Mouse (Mus musculus) cerebellum, adult 2 months (tissue): ENCODE results near the gene Hoxb1.

Experiments
- CTCF ChIP-seq: fragments of 200-500 bp; IDR thresholded peaks from 2 replicates; pipeline ENCODE4 v1.5.1; 2011; ENCODE audit warnings: low read depth, mild to moderate bottlenecking, control low read depth, low read length, moderate library complexity, borderline replicate concordance; ENCODE audit not compliant: insufficient read depth
- POLR2A ChIP-seq: fragments of 200-500 bp; IDR thresholded peaks from 2 replicates; pipeline ENCODE4 v1.6.1; 2011; ENCODE audit warnings: low read length, control low read depth, borderline replicate concordance; ENCODE audit not compliant: insufficient read depth

DNA sequence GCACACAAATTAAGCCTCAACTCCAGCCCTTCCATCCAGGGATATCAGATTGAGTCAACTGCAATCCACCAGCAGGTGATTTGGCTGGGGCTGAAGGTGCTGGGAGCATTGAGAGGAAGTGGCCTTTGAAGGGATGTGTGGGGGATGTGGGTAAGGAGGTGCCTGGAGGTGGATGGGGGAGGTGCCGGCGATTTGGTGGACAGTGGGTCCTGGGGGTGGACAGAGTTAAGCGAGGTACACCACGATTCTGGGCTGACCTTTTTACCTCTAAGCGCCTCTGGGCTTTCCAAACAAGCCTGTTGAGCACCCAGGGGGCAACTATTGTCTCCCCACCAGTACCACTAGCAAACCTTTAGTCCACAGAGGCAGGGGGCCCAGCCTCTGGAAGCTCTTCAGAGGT, 3.1 kb downstream of the Hoxb1 start:
- no peak for TF ChIP-seq CTCF
- no peak for TF ChIP-seq POLR2A
